Mouse (Mus musculus): ENCODE results near the gene Tanc1. TPM values are rescaled to one million over a fixed set of nuclear protein-coding genes. Genes with fewer than 3 reads are reported as not detected.
A peak's percentile ranks its signal among the peaks of the same experiment; 100 is the strongest.

Tanc1 gene
- total RNA-seq, 4 experiments from 2014 or later, result 94.9 to 115 (median 106) TPM

DNA sequence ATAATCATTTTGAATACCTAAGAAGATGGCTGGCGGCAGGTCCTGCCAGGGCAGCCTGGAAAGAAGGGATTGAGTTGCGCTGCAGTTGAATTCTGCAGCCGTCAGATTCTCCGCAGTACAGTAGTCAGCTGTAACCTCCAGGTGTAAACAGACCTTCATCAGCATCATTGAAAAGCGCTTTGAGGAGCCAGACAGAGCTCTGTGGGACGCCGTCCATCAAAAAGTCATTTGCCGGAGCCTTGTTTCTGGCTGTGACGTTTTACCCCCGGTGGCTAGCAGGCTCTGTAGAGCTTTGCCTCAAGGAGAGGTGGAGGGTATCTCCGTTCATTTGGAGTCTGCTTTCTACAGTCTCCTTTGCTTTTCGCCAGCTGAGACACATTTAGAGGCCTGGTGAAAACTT lies 36.6 kb downstream of the Tanc1 start:
- DNase-seq (ENCODE audit: low spot score in 2 of 2), result no peak

DNA sequence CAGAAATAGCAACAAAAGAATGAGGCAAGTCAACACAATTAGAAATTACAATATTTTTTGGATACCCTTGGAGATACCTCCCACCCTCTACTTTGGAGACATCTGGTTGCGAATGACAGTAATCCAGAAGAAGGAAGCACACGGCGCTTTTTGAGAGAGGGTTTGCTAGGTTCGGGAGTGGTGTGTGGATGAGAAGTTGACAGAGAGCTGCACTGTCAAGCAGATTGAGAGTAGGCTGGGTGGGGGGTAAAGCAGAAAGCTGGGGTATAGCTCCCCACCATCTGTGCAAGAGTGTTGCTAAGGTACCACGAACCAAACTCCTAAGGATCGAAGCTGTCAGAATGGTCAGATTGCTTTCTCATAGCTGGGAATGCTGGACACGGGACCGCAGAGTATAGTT lies 40.0 kb downstream of the Tanc1 start:
- DNase-seq (ENCODE audit: low spot score in 2 of 2), result peak; percentile 62 to 77

DNA sequence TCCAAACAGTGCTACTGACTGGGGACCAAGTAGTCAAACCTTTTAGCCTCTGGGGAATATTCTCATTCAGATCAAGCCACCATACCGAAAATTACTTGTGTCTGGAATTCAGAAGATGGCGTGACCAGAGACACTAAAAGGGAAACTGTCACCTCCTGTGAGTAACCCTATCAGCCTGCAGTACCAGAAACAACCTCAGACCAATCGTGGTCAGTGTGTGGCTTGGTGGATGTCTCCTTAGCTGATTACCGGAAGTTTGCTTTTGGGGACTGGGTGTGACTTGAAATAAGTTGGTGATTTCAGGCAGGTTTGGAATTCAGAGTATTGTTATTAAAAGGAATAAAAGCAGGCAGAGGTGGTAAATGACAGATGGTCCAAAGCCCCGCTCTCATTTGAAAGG lies 40.9 kb downstream of the Tanc1 start:
- DNase-seq (ENCODE audit: low spot score in 2 of 2), result no peak

DNA sequence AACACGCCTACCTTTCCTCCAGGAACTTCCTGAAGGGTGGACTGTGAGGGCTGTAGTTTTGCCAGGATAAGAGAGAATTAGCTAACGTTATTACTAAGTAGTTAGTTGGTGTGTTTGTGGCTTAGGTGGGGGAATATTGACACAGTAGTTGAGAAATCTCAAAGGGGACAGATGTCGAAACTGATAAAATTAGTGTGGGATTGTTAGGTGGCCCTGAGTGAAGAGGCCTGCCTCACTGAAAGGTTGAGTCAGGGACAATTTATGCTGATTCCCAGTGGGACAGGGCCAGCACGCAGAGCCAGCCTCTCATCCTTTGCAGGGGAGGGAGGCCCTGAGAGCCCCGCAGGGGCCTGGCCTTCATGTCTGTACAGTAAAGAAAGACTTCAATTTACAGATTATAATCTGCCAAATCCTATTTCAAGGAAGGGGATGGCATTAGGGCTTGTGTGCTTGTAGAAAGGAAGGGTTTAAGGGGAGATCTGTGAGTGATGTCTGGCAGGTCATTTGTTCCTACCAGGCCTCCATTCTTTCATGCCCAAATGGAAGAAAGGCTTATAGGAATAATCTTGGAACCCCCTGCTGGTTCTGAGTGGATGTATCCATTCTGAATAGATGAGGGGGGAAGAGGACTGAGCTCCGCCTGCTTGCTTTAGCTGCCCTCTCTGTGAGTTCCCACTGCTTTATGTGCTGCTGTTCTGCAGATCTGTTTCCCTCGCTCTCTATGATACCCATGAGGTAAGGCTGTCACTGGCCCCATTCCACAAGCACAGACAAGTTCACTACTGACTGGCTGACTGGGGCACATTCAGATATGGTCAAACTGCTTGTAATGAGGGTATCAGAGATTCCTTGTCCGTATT lies 41.7 kb downstream of the Tanc1 start:
- peak in 1 of 2 experiments; percentile 38 for DNase-seq (ENCODE audit: low spot score in 2 of 2)

DNA sequence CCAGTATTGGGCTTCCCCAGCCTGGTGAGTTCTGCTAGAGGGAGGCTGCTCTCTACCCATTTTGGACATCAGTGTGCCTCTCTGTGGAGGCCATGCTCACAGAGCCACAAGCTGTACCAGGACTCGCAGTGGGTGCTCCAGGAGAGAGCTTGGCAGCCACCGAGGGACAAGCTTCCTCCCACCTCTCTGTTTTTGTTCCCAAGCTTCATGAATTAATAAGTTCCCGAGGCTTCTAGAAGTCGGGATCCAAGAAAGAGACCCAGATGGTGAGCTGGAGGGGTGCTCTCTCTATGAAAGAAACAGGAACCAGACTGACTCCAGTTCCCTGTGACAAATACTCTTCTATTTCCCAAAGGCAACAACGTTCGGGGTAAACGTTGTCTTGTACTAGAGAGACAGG lies 43.6 kb downstream of the Tanc1 start:
- peak in 1 of 2 experiments; percentile 53 for DNase-seq (ENCODE audit: low spot score in 2 of 2)

DNA sequence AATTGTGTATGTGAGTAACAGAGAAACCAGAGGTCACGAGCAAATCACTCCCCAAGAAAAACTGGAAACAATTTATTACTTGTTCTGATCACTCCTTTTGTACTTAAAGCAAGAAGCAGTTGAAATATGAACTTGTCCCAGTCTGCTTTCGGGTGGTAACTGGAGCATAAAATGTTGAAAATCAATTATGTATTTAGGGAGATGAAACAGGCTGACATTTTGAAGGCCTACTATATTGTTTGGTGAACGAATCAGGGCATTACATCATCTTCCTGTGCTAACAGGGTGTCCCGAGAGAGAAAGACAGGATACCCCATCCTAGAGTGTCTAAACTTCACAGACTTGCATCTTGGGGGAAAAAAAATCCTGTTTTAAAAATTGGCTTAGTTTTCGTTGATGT lies 44.8 kb downstream of the Tanc1 start:
- no peak for DNase-seq (ENCODE audit: low spot score in 2 of 2)

DNA sequence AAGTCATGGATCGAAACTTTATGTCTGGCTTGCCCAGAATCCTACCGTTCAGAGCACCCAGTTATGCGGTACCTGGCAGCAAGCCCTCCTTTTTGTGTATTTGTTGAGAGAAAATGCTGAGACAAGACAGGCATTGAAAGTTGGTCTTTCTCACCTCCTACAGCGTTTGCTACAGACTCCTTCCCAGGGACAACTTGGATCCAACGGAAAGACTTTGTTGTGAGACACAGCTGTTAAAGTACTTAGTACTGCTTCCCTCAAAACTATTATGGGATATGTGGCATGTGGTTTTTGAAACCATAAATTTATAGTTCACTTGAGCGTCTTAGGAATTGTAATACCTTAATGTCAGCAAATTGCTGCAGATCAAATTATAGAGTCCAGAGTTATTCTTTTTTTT lies 47.8 kb downstream of the Tanc1 start:
- DNase-seq (ENCODE audit: low spot score in 2 of 2), result no peak

DNA sequence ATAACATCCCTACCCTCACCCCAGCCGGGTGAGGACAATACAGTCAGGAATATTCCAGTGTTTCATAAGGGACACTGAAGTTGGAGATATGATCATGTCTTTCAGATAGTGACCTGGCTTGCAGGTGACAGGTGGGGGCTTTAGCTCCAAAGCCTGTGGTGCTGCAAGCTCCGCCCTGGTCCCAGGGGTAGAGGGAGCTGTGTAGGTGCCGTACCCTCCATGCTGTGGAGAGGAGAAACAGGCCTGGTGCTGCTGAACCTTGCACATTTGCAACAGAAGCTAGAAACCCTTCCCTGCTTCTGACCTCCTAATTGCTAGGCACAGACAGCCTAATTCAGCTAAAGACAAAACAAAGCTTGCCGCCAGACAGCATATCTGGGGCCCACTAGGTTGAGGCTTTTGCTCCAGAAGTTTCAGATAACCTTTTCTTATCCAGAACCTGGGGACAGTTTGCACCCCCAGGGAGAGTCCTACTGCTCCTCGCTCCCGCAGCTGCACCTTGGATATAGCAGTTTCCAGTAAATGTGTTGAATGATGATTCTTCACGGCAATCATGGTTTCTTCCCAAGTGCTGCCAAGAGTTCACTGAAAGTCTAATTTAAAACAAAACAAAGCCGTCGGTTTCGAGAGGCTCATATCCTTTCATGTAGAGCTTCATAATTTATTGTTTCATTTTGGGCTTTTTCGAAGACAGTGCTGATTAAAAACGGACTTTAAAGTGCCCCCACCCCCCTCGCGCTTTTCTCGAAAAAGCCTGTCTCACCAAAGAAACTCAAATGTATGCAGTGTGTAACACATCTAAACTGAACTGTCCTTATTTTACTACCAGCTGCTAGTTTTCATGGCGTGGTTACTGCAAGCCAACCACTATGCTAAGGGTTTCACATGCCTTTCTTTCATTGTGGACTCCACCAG lies 49.3 kb downstream of the Tanc1 start:
- no peak for DNase-seq (ENCODE audit: low spot score in 2 of 2)

DNA sequence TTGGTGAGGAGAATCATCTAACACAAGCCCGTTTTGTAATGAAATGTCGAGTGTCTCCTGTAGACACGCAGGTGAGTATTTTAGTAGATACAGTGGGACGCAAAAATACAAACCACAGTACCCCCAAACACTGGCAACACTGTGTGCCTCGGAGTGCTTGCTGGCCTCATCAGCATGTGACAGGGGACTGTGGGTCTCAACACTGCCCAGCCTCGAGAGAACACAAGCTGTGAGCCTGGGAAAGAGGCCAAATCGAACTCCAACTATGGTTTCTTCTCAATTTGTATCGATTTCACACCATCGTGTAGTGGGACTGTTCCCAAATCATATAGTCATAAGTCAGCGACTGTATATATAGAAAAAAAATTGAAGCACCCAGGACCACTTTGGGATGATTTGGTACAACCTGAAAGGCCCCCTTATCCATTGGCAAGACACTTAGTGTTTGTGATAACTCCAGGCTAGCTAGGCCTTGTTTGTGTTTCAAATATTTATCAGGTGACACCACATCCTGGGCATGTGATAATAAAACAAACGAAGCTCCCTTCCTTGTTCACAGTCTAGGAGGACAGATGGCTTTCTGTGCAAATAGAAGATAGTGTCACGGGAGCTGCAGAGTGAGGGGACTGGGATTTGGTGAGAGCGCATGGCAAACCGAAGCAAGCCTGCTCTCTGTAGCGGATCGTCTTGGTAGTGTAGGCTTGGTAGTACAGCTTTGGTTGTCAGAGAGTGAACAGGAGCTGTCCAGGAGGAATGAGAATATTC lies 53.1 kb downstream of the Tanc1 start:
- DNase-seq (ENCODE audit: low spot score in 2 of 2), result no peak

DNA sequence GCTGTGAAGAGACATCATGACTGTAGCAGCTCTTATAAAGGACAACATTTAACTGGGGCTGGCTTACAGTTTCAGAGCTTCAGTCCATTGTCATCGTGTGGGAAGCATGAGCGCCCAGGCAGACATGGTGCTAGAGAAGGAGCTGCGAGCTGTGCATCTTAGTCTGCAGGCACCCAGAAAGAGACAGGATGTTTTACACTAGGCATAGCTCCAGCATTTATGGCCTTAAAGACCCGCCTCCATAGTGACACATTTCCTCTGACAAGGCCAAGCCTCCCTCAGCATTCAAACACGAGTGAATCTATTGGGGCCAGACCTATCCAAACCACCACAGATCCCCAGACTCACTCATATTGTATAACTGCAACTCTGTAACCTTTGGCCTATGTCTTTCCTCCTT lies 54.7 kb downstream of the Tanc1 start:
- no peak for DNase-seq (ENCODE audit: low spot score in 2 of 2)

DNA sequence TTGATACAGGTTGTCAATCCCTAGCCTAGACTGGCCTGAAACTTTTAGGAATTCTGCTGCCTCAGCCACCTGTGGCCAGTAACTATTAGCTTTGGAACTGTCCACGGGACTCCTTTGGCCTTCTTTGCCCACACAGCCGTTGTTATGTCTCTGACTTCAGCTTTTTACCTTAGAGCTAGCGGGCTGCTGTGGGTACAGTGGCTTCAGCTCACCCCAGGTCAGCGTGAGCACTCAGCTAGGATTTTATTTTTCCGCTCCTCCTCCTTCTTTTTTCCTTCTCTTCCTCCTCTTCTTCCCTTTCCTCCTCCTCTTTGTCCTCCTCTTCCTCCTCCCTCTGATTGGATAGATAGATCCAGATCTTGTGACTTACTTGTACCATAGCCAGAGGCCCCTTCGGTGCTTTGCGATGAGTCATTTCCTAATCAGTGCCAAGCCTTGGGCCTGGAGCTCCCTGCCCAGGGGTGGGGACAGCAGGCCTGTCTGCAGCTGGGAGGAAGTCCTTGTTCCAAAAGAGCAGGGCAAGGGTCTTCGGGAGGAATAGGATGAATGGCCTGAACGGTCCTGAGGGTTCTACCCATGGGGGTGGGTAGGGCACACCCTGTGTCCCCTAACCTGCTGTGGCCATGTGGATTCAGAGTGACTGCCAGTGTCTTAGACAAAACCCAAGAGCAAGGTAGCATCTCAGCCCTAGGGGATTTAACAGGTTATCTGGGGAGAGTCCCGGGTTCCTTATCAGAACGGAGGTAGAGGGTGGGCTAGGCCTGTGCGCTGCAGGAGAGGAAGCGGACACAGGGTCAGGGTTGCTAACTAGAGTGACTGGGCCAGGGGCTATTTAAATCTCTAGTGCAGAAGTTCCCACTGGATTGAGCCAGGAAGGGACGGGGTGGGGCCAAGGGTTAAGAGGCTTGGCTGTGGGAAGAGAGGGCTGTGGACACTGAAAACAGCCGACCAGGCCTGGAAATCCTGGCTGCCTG lies 58.5 kb downstream of the Tanc1 start:
- DNase-seq (ENCODE audit: low spot score in 2 of 2), result no peak

DNA sequence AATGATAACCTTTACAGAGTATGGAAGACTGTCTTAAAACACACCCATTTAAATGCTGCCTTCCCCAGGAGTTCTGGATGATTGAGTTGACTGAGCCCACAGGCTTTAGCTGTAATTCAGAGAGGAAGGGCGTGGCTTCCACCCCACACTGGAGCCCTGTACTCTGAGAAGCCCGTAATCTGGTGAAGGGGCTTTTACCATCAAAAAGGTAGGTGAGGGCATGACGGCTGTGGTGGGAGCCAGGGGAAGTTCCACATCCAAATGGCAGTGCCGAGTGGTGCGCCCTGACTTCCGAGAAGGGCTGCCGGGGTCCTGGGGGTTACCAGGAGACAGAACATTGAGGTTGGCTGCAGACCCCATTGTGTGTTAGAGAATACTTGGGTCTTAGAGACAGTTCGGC lies 59.8 kb downstream of the Tanc1 start:
- DNase-seq (ENCODE audit: low spot score in 2 of 2), result no peak

DNA sequence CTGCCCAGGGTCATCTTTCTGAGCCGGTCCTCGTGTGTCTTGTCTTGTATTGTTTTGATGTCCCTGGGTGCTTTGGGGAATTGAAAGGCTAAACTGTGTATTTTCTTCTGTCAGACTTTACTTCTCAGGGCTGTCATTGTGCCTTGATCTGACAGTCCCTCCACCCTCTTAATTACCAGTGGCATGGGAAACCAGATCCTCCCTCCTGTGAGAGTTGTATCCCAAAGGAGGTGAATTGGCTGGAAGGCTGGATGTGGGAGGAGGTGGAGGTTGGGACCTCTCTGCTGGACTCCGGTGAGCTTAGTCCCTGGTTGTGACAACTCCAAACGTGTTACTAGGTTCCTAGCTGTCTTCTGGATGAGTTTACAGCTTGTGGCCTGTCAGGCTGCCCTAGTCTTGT lies 60.2 kb downstream of the Tanc1 start:
- no peak for DNase-seq (ENCODE audit: low spot score in 2 of 2)

DNA sequence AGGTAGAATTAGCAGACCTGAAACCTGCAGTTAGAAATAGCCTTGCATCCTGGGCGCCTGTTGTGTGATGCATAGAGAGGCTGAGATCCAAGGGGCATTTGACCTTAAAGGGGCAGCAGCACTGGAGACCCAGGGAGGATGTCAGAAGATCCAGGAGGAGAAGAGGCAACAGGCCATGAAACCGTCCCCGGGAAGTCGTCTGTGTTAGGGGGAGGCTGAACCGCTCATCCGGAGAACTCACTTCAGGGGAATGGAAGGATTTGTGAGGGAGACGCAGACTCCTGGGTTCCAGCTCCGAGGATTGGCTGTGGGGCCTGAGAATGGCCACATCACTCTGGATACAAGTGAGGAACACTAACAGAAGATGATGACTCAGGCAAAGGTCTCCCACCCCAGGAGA lies 60.8 kb downstream of the Tanc1 start:
- no peak for DNase-seq (ENCODE audit: low spot score in 2 of 2)

DNA sequence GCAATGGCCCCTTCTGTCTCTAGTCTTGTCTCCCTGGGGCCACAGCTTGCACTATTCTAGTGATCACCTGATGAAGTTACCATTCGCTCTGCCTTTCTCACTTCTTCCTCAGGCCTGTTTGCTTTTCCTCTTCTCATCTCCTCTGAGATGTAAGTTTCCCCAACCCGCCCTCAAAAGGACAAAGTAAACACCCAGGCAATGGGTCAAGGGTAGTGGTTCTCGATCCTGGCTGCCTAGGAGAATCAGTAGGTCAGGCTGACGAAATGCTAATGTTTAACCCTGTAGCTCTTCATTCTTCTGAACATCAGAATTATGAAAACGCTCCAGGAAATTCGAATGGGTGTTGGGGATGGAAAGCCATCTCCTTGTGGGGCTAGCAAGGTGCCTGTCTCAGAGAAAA lies 61.5 kb downstream of the Tanc1 start:
- DNase-seq (ENCODE audit: low spot score in 2 of 2), result no peak

DNA sequence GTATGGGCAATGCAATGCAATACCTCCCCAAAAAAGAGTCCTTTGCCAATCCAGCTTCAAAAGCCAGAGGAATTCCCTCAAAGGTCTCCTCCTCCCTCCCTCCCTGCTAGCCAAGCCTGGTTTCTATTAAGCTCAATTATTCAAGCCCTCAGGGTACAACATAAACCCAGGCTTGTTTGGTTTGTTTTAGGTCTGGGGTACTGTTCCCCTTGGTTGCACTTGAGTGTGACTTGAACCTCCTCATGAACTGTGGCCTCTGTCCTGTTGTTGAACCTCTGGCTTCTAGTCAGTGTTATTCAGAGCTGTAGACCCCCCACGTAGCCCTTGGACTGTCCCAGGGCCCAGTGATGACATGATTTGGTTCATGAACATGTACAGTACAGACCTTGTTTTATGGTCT lies 62.0 kb downstream of the Tanc1 start:
- DNase-seq (ENCODE audit: low spot score in 2 of 2), result no peak

DNA sequence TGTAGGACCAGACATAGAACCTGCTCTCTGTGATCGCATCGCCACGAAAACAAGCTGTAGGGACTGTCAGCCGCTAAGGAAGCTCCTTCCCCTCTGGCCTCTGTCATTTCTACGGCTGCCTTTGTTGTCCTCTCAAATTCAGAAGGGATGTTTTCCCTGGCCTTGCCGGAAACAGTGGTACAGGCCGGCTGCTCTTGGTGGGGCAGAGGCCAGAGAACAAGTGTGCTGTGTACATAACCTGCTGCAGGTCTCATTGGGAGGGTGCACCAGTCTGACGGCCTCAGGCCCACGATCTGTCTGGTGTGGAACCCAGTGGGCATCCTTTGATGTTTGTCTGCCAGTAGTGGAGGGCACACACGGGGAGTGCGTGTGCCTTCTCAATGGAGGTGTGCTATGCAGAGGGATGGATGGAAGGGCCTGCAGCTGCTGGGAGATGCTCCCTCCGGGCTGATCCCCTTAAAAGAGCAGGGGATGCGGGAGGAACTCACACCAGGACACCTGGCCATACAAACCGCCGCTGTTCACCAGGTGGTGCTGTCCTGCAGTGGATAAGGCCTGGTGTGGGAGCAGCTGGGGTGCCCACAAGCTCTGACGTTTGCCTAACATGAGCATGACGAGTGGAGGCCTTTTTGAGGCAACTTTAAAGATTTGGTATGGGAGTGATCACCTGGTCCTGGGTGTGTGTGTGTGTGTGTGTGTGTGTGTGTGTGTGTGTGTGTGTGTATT lies 63.6 kb downstream of the Tanc1 start:
- DNase-seq (ENCODE audit: low spot score in 2 of 2), result no peak

DNA sequence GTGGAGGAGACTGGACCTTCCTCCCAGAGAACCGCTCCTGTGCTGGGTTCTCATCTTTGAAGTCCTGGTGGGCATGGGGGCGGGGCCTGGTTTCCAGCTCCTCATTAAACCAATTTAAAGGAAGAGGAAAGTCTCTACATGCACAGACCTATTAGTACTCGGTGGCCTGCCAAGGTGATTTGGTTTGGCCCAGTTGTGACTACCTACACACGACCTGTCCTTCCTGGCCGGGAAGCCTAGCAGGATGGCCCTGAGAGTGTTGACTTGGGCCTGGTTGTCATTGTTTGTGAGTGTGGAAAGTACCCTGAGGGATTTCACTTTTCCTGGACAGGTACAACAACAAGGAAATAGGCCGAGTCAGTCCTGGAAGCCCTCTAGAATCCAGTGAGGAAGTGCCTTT lies 64.2 kb downstream of the Tanc1 start:
- no peak for DNase-seq (ENCODE audit: low spot score in 2 of 2)

DNA sequence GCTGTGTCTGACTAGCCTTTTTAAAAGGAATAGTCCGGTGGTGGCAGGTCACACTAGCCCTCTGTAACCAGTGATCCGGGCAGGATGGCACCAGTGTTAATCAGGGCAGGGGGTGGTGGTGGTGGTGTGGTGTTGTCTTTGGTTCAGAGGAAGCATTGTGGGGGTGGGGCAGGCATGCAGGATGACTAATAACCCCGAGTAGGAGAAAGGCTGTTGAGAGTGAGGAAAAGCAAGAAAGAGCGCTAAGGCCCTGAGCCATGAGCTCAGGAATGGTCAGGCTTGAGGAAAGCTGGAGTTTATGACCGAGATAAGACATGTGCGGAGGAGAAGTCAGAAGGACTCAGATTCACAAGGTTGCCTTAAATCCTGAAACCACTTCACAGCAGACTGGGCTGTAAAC lies 64.6 kb downstream of the Tanc1 start:
- DNase-seq (ENCODE audit: low spot score in 2 of 2), result no peak

Measured in layer of hippocampus, adult 8-10 months (tissue).